Mouse (Mus musculus): ENCODE data around the gene Pcnx2. TPM values are rescaled to one million over a fixed set of nuclear protein-coding genes. Genes with fewer than 3 reads are reported as not detected.

The Pcnx2 gene
- polyA plus RNA-seq (2017; shearing (Covaris generic)), result under 1 TPM; 0.13 to 0.22 TPM

DNA sequence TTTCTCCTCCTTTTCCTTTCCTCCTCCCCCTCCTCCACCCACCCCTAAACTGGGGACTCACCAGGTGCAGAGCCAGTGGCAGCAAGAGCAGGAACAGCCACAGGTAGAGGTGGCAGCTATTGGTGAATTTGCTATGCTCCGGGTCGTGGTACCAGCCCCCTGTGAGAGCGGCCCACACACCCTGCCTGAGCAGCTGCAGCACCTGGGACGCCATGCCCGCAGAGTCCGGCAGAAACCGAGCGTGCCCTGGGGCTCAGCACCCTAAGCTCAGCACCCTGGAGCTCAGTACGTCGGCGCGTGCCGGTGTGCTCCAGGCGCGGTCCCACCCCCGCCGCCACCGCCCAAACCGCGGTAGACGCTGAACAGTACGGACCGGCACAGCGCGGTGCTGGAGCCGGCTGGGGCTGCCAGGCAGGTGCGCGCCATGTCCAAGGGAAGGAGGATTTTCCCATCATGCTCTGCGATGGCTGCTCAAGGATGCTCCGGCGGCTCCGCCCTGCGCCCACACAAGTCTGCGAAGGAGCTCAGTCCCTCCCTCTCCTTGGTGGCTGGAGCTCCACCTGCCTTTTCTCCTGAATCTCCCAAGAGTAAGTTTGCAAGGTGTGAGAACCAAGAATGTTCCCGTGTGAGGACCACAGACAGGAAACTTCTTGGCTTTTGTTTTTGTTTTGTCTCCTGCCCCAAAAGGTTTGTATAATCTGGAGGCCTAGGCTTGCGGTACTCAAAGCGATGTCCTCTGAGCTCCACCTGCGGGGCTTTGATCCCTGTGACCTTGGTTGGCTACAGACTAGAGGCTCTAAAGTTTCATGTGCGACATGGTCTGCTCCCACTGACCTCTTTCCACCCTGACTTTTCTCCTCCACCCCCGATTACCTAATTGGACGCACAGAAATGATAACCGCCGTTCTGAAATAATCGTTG, at the start of gene Pcnx2:
Gene Pcnx2, minus strand, starts transcription at position 450 of the 921 bp plus-strand sequence.
- ATAC-seq, result no peak

- no peak for ATAC-seq
Measured at GRCm38 (mm10) chr8:125944511-125944910, 46.4 kb upstream of the Pcnx2 start.

DNA sequence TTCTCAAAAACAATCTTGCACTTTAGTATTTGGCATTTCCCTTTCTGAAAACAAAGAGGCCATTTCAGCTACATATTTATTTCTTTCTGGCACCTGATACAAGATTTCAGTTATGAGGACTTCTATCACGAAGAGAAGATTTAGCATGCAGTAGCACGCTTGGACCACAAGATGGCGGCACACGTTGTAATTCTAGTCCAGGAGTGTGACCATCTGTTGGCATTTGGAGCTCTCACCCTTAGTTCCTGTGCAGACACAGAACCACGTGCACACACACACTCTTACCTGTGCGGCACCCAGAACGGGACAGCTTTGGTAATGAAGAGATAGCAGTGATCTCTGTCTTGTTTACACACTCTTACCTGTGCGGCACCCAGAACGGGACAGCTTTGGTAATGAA, 37.5 kb upstream of the Pcnx2 start:
- ATAC-seq, result no peak

GRCm38 (mm10) chr8:125931822-125932221, 33.7 kb upstream of the Pcnx2 start:
- ATAC-seq, result no peak

- ATAC-seq, result no peak
Measured at GRCm38 (mm10) chr8:125930276-125931046, 32.3 kb upstream of the Pcnx2 start.

- no peak for ATAC-seq
Measured at GRCm38 (mm10) chr8:125926636-125927035, 28.5 kb upstream of the Pcnx2 start.

DNA sequence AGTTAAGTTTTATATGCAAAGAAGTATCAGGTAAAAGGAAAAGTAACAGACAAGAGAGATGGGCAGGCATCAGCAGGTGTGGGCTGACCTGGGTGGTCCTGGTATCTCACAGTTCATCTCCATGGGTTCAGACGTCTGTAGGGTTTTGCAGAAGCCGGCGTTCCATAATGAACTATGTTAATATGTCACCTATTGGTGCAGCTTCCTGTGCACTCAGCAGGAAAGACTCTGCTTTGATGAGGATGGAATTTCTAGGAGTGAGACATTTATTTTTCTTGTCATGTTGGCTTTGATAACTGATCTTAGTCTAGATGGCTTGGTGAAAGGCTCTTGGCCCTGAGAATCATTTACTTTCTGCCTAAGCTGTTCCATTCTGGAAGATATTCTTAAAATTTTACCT, 24.2 kb upstream of the Pcnx2 start:
- ATAC-seq, result no peak

DNA sequence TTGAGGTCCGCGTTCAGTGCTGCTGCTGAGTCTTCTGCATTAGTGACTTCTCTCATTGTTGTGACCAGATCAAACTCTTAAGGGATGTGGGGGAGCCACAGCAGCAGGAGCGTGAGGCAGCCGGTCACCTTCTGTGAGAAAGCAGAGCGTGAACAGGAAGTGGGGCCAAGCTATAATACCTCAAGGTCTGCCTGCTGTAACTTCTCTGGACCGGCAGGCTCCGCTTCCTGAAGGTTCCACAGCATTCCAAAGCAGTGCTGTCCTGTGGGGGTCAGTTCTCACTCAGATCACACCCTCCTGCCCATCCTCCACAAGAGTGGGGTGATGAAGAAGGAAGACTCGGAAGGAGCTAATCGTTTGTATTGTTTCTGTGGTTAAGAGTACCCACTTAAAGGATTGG, 22.6 kb upstream of the Pcnx2 start:
- no peak for ATAC-seq

GRCm38 (mm10) chr8:125920281-125920680, 22.2 kb upstream of the Pcnx2 start:
- no peak for ATAC-seq

DNA sequence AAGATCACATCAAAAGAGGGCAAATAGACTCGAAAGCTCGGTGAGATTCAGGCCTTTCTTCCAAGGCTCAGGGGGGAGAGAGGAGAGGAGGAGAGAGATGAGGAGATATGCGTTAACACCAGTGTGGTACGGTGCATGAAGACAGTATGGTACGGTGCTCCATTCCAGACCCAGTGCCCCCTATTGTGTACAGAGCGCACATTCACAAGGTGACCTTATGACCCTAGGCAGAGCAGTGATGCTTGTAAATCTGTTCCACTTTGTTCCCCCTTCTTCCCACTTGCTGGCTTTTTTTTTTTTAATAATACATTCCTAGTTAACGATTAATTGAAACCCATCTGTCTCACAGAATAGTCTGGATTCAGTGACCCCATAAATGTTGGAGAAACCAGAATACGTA, 21.4 kb upstream of the Pcnx2 start:
- ATAC-seq, result no peak

DNA sequence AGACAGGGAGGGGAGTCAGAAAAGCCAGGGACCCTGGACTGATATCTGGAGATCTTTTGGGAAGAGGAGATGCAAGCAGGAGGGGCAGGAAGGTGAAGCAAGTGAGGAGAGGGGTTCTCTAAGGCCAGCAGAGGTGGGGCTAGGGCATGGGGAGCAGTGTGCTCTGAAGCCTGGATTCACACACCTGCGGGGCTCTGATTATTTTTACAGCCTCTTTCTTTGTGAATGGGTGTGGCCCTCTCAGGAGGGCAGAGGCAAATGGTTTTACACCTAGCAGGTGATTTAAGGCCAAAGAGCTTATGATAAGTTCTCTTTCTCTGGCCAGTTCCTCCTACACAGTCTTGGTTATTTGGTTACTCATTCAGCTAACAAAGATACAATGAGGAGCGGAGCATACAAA, 20.6 kb upstream of the Pcnx2 start:
- no peak for ATAC-seq

- ATAC-seq, result no peak
Measured at GRCm38 (mm10) chr8:125917013-125917412, 18.9 kb upstream of the Pcnx2 start.

- ATAC-seq, result no peak
Measured at GRCm38 (mm10) chr8:125914386-125914785, 16.3 kb upstream of the Pcnx2 start.

DNA sequence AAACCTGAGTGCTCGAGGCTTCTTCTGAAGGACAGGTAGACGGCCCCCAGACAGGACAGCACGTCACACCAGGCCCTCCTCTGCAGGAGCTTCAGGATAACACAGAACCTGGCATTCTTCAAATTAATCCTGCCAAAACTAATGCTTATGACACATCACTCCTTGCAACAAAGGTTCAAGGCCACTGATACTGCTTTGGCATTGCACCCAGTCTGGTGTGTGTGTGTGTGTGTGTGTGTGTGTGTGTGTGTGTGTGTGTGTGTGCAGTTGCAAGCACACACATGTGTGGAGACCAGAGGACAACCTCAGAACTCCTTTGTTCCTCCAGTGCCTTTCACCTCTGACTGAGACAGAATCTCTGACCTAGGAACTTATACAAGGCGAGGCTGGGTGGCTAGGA, 15.1 kb upstream of the Pcnx2 start:
- no peak for ATAC-seq

DNA sequence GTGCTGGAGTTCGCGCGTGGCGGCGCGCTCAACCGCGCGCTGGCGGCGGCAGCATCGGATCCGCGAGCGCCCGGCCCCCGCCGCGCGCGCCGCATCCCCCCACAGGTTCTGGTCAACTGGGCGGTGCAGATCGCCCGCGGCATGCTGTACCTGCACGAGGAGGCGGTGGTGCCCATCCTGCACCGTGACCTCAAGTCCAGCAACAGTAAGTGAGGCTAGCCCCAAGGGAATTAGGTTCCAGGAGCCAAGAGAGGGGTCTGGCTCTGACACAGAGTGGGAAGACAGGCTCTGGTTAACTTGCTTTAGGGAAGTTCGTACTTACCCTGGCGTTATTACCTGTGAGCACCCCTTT, 13.1 kb upstream of the Pcnx2 start:
- no peak for ATAC-seq

- ATAC-seq, result no peak
Measured at GRCm38 (mm10) chr8:125910365-125911228, 12.5 kb upstream of the Pcnx2 start, which contains the start of gene Map3k21. TSS of gene Map3k21 (plus strand) at chr8:125910450.

DNA sequence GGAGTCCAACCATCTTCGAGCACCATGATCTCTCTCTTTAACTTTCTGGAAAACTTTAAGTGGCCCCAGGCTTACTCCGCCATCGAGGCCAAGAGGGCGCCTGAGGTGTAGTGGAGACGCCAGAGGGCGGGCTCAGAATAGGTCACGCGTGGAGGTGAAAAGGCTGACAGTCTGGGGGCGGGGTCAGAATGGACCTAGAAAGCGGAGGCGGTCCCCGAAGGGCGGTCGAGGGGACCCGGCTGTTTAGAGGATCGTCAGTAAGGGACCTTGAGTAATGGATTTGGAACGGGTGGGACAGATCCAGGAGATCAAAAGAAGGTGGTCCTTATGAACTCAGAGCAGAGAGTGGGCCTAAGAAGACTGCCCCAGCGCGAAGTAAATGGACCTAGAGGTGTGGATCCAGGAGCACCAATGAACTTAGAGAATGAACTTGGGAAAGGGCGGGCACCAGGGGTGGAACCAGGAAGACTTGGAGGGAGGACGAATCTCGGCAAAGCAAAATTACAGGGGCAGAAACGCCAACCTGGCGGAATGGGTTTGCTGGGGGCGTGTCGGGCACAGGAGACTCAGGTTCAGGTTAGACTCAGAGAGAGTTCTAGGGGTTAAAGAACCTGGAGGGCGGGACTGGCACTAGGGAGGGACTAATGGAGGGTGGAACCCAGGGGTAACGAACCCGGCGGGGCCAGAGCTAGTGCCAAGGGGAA, 11.7 kb upstream of the Pcnx2 start:
- ATAC-seq, result no peak

GRCm38 (mm10) chr8:125907311-125907710, 9.2 kb upstream of the Pcnx2 start:
- no peak for ATAC-seq

DNA sequence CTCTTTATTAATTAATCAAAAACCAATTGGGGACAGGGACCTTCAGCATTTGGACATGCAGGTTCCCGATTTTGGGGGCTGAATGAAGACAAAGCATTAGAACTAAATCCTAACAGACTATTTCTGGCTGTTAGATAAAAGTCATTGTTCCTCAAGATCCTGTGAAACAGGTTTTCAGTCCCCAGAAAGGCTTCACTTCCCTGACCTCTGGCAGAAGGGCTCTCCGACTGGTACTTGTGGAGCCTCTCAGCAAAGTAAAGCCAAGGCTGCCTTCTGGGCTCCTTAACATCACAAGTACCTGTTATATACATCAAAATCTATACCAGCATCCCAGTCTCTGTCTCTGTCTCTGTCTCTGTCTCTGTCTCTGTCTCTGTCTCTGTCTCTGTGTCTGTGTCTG, 7.2 kb upstream of the Pcnx2 start:
- ATAC-seq, result no peak

DNA sequence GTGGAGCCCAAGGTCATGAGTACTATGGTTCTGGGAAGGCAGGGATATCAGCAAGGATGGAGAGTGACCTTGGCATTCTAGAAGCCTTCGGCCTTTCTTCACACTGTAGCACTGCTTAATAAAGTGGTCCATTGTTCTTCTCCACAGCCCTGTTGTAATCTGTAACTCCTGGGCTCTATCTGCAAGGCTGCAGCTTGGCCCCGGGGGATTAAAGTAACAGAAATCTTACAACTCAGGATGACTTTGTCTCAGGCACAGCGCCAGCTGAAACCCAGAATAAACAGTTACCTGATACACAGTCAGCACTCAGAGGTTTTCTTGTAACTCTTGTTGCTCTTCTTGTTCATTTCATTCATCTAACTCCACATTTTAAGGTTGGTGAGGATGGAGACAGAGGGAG, 4.4 kb upstream of the Pcnx2 start:
- no peak for ATAC-seq

GRCm38 (mm10) chr8:125901167-125901566, 3.0 kb upstream of the Pcnx2 start:
- ATAC-seq, result no peak

GRCm38 (mm10) chr8:125898899-125899298, 782 bp upstream of the Pcnx2 start:
- ATAC-seq, result no peak

Measured in CD4-positive, CD25-positive, alpha-beta regulatory T cell, adult 4 months (primary cell).